Mouse (Mus musculus): ENCODE data around the gene Trim60. TPM values are rescaled to one million over a fixed set of nuclear protein-coding genes. Genes with fewer than 3 reads are reported as not detected.

The Trim60 gene
- total RNA-seq, 2 experiments from 2014 or later: not detected

DNA sequence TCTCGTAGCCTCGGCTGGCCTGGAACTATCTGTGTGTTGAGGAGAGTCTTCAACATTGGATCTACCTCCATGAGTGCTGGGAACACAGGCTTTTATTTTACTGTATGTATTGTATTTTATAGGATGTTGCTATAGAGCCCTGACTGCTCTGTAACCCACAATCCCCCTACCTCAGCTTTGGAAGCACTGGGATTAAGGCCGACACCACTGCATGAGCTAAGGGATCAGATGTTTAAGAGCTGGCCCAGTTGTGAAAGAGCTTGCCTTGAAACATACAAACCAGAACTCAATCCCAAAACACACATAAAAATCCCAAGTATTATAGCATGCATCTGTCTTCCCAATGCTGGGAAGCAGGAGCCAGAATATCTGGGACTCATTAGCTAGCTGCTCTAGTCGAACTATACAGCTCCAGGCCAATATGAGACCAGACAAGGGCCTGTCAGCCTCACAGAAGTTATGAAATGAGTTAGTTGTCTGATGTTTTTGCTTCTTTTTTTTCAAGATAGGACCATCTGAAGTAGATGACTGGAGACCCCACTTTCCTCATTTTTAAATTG is 19.5 kb downstream of the Trim60 start:
- no peak for DNase-seq
- intact Hi-C loops (cut with DNase I): no loop called here

DNA sequence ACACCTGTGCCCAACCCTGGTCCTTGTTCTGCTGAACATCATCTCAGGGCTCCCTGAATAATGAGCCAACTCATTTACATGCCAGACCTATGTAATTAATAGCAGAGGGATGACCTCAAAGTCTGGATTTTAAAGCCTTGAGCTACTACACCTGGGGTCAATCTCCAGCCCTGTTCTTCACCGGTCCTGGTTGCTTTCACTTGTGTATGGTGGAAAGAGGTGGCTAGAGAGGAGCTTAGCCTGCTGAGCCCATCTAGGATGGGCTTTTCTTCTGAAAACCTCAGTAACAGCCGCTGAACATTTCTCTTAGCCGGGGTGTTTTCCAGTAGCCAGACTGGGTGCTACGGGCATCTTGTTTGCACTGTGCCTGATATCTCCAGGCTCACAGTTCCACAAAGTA is 30.7 kb downstream of the Trim60 start, which contains the start of gene Trim75:
TSS of gene Trim75 (minus strand) at position 101 of the 400 bp plus-strand sequence.
- intact Hi-C loops (cut with DNase I): no loop called here
- no peak for DNase-seq

DNA sequence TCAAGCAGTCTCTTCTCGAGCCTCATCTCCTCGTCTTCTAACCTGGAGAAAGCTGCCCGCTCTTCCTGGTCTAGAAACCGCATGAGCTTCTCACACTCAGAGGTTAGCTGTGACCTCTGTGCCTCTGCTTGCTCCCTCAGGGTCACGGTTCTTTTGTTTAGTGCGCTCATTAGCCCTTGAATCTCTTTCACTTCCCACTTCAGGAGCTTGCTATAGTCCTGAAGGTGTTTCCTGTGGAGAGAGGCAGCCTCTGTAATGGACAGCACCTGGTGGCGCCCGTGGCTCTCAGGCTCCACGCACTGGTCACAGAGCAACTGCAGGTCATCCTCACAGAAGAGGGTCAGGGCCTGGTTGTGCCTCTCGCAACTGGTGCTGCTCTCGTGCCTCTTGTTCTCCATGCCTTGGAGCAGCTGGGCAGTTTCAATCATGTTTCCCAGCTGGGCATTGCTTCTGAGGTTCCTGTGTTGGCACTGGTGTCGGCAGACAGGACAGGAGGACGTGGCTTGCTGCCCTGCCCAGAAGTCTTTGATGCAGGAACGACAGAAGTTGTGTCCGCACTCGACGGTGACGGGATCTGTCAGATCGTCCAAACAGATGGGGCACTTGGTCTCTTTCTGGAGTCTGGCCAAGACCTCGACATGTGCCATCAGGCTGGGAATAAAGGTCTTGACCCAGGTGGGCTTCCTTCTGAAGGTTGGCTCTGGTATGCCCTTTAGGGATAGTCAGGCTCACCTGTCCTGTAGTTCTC is 35.1 kb downstream of the Trim60 start:
- intact Hi-C loops (cut with DNase I): no loop called here
- no peak for DNase-seq

DNA sequence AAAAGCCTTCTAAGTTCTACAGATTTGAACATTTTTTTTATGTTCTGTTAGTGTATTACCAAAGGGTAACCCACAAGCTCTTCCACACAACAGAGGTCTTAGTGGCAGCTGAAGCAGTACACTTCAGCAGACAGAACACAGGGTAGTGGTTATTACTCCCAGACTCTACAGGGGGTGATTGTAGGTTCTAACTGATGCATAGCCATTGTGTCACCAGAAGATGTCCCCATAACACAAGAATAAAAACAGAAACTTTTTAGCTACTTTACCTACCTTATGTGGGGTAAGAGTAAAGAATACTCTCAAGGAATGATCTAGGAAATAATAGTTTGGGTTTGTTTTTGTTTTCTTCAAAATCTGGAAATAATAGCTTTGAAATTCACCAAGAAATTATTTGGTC is 55.5 kb downstream of the Trim60 start:
- intact Hi-C loops (cut with DNase I): no loop called here
- no peak for DNase-seq

DNA sequence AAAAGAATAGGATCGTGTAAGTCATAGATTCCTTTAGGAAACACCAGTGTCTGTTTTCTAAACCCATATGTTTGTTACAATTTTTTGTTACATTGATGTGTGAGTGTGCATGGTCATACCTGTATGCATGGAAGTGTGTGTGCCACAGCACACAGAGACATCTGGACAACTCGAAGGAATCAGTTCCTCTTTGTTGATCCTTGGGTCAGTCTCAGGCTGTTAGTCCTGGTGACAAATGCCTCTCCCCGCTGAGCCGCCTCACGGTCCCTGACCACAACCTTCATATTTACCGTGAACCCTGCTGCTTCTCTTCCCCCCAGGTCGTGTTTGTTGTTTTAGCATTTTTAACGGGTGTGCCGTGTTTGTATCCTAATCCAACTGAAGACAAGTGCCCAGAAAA is 59.4 kb downstream of the Trim60 start:
- no peak for DNase-seq
- intact Hi-C loops (cut with DNase I): no loop called here

DNA sequence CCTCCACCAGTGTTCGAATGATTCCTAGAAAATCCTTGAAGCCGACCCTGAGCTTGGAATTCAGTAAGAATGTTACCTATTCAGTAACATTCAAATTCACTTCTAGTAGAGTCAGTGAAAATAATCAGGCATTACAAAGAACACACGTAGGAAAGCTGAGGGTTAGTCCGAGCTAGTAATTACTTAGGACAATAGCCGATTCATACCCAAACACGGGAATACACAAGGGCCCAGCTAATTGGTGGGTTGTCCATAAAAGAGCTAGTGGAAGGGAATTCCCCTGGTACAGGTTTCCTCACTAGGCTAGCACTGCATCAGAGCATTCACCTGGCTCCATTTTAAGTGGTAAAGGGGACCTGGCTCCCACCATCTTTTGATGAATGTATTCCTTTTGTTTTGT is 66.3 kb downstream of the Trim60 start:
- intact Hi-C loops (cut with DNase I): no loop called here

More for the DNA sequence above, 66.3 kb downstream of the Trim60 start:
- DNase-seq: no peak

Other genes with a start within 250 kb of the Trim60 start
- gene Klhl2, start 168.6 kb downstream of the Trim60 start, total RNA-seq (2021): 10 to 100 TPM; 13.3 to 17.2 TPM
- gene Tmem192, start 71.4 kb downstream of the Trim60 start, total RNA-seq (2021): 10 to 100 TPM; 19.7 to 26.1 TPM
- not detected for gene Trim75, start 30.8 kb downstream of the Trim60 start, total RNA-seq (2021)
- not detected for gene Trim61, start 61 bp downstream of the Trim60 start, total RNA-seq (2021)
- not detected for gene Apela, start 18.8 kb upstream of the Trim60 start, total RNA-seq (2021)
- not detected for gene Gm10663, start 56.4 kb upstream of the Trim60 start, total RNA-seq (2021)
- gene BC030870, start 111.0 kb upstream of the Trim60 start, total RNA-seq (2021): not detected